ENCODE assay signal across 20 mouse cellular contexts in genomic region chr9:61500851-61501250, GRCm38 (mm10).
A peak's percentile ranks its signal among the peaks of the same experiment; 100 is the strongest.
DNase-seq lines count a peak whose midpoint lies in the region; ATAC-seq and TF ChIP-seq lines count a peak whose summit lies in the region.
"Had no signal": no experiment of that assay in that cellular context is flagged by ENCODE, and none has a peak within 500 bp of the region (broad histone marks: within the 10 kb centered on the region; RNA-seq: fewer than 3 reads in every experiment).

No protein-coding gene starts in this region.

- H3K27me3 ChIP-seq in forebrain, postnatal 0 days (ENCODE audit: insufficient read depth, low read length): peaks cover 4% of the 10 kb centered on the region; the same call in 1 of the 2 replicates
- peaks cover 9% of the 10 kb centered on the region; the same call in 1 of the 2 replicates for H3K27me3 ChIP-seq in forebrain, embryonic 16.5 days (replicated peaks; ENCODE audit: control insufficient read depth, insufficient read depth, low read length)
- H3K27me3 ChIP-seq: embryonic facial prominence, embryonic 13.5 days had no signal

- no peak overlapping the region for H3K4me3 ChIP-seq in forebrain, postnatal 0 days (ENCODE audit: low read depth, low read length)
- no peak overlapping the region for H3K4me3 ChIP-seq in forebrain, embryonic 16.5 days (replicated peaks; ENCODE audit: low read length)
- H3K4me3 ChIP-seq: embryonic facial prominence, embryonic 13.5 days; embryonic facial prominence, embryonic 15.5 days; erythroblast, embryonic 14.5 days; forebrain, embryonic 10.5 days; forebrain, embryonic 12.5 days had no signal

- H3K27ac ChIP-seq in forebrain, postnatal 0 days (ENCODE audit: low read depth, low read length): no peak overlapping the region
- no peak overlapping the region for H3K27ac ChIP-seq in forebrain, embryonic 16.5 days (ENCODE audit: low read length)
- H3K27ac ChIP-seq: embryonic facial prominence, embryonic 13.5 days; embryonic facial prominence, embryonic 15.5 days; forebrain, embryonic 10.5 days; forebrain, embryonic 12.5 days had no signal

- WGBS in forebrain, postnatal 0 days: 51% methylated on average over 9 of the region's 9 CpGs
- 56% methylated on average over 9 of the region's 9 CpGs for WGBS in forebrain, embryonic 16.5 days

- TF ChIP-seq POLR2A in brain, embryonic 14.5 days (IDR thresholded peaks at IDR 0.05; ENCODE audit: borderline replicate concordance, extremely low read depth, insufficient read depth, insufficient read length, poor library complexity, severe bottlenecking): no peak

- peak; percentile 60 for DNase-seq in forebrain, postnatal 0 days
- DNase-seq in brain, embryonic 14.5 days (ENCODE audit: low read depth): peak; percentile 55
- peak; percentile 43 for DNase-seq in brain, embryonic 18.5 days (ENCODE audit: low read depth, low spot score)
- DNase-seq in left cerebral cortex, adult 9 months (ENCODE audit: low spot score in 2 of 2): no peak
- DNase-seq: adrenal gland, adult 2 months; adrenal gland, postnatal 10 days; adrenal gland, postnatal 25 days; cerebellum, adult 11 months; cerebellum, adult 18-20 months; cerebellum, adult 8-10 months; cerebellum, adult 9-11 months; cerebellum, postnatal 14 days; cerebellum, postnatal 36 days; embryo, embryonic 11 days had no signal

- H3K36me3 ChIP-seq in forebrain, postnatal 0 days (ENCODE audit: insufficient read depth): no peaks in the 10 kb centered on the region
- H3K36me3 ChIP-seq in forebrain, embryonic 16.5 days (ENCODE audit: control insufficient read depth, insufficient read depth): no peaks in the 10 kb centered on the region
- H3K36me3 ChIP-seq: embryonic facial prominence, embryonic 13.5 days; embryonic facial prominence, embryonic 15.5 days; forebrain, embryonic 10.5 days; forebrain, embryonic 12.5 days had no signal

- ATAC-seq in forebrain, postnatal 0 days: 0 out of 2 replicates have a peak, but pooled peaks have one; percentile 43
- no peak for ATAC-seq in forebrain, embryonic 16.5 days

- no peak overlapping the region for H3K9ac ChIP-seq in forebrain, postnatal 0 days
- H3K9ac ChIP-seq in forebrain, embryonic 16.5 days (replicated peaks; ENCODE audit: low read depth, low read length): no peak overlapping the region
- H3K9ac ChIP-seq: embryonic facial prominence, embryonic 13.5 days; embryonic facial prominence, embryonic 15.5 days; forebrain, embryonic 12.5 days had no signal

- no peak for TF ChIP-seq CTCF in forebrain, postnatal 0 days (IDR thresholded peaks at IDR 0.05; ENCODE audit: low read depth)
- TF ChIP-seq CTCF in brain, embryonic 14.5 days (IDR thresholded peaks at IDR 0.05; ENCODE audit: borderline replicate concordance, extremely low read depth, insufficient read depth, insufficient read length): no peak

- H3K9me3 ChIP-seq in forebrain, postnatal 0 days (ENCODE audit: low read length): no peaks in the 10 kb centered on the region; the same call in 1 of the 2 replicates
- H3K9me3 ChIP-seq in forebrain, embryonic 16.5 days (ENCODE audit: control insufficient read depth, low read length): 0 out of 2 replicates have a peak, but pooled peaks cover 3% of the 10 kb centered on the region
- H3K9me3 ChIP-seq: embryonic facial prominence, embryonic 13.5 days; embryonic facial prominence, embryonic 15.5 days; forebrain, embryonic 10.5 days; forebrain, embryonic 12.5 days had no signal

- H3K4me1 ChIP-seq in forebrain, postnatal 0 days (ENCODE audit: insufficient read depth): peaks cover 3% of the 10 kb centered on the region; the same call in 1 of the 2 replicates
- H3K4me1 ChIP-seq in forebrain, embryonic 16.5 days (replicated peaks; ENCODE audit: control insufficient read depth, insufficient read depth, low read length): no peaks in the 10 kb centered on the region; the same call in 1 of the 2 replicates
- H3K4me1 ChIP-seq: embryonic facial prominence, embryonic 13.5 days; embryonic facial prominence, embryonic 15.5 days; forebrain, embryonic 10.5 days; forebrain, embryonic 12.5 days had no signal

- no peak overlapping the region for H3K4me2 ChIP-seq in forebrain, postnatal 0 days (ENCODE audit: low read depth)
- H3K4me2 ChIP-seq in forebrain, embryonic 16.5 days (ENCODE audit: low read length): no peak overlapping the region
- H3K4me2 ChIP-seq: embryonic facial prominence, embryonic 13.5 days; embryonic facial prominence, embryonic 15.5 days; forebrain, embryonic 12.5 days had no signal

Comparison
In these comparisons a context has a peak if more than half of its experiments do, and no peak if none do; other contexts are left out.
1. DNase-seq: peak in forebrain, postnatal 0 days (single experiment), brain, embryonic 14.5 days (single experiment) and brain, embryonic 18.5 days (single experiment); none in left cerebral cortex, adult 9 months (0 of 2).